Mouse (Mus musculus) C2C12 (cell line): ENCODE measurements at regions not wholly inside any gene's neighbourhood (a gene's known extent, or its start where the extent isn't known, plus 50 kb on each side); places are given as distances from the start of the nearest gene placed in this dataset.

Source experiments
- CTCF ChIP-seq: IDR thresholded peaks from one replicate; pipeline ENCODE4 v1.5.1; 2011; ENCODE audit not compliant: control insufficient read depth, insufficient read depth, insufficient read length
- FOSL1 ChIP-seq: IDR thresholded peaks from one replicate; pipeline ENCODE4 v1.8.0; 2011; ENCODE audit warnings: mild to moderate bottlenecking, low read length; ENCODE audit not compliant: poor library complexity, insufficient read depth, severe bottlenecking

DNA sequence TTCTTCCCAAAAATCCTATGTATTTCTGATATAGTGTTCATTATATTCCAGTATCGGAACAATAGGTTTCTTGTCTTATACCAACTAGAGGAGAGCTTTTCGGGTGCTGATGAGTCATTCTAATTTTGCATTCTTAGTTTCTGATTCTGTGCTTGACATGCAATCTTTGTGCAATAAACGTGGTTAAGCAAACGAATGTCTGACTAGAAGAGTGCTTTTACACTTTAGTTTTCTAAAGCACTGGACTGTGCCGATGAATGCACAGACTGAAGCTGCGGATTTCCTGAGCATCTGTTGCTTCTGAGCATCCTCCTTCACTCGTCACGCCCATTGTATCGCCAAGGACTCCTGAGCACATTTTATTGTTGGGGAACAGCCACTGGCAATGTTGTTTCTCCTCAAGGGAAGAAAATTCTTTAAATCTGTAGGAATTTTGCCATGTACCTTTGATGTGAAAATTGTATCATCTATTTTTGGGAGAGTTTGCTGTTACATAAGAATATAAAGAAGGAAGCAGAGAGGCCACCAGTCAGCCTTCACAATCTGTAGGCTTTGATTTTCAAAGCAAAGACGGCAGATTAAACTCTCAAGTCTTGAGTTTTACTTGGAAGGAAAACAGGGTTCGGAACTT lies 346.8 kb downstream of the Plk2 start:
- TF ChIP-seq CTCF (no peak), FOSL1 (no peak)
